Mouse (Mus musculus) kidney, postnatal 0 days (tissue): ENCODE data around the gene Krt71. TPM values are rescaled to one million over a fixed set of nuclear protein-coding genes. Genes with fewer than 3 reads are reported as not detected.
A peak's percentile ranks its signal among the peaks of the same experiment; 100 is the strongest.

ENCODE experiments used
- ATAC-seq: fragments of 200-750 bp; cut with Nextera tagmentation; replicated peaks from 2 replicates; pipeline ENCODE4 v1.8.0; 2017; ENCODE audit warnings: low read depth, moderate number of reproducible peaks, moderate TSS enrichment, moderate library complexity; ENCODE audit not compliant: low FRiP score
- DNase-seq: peaks from one replicate; pipeline ENCODE4 v3.0.0-alpha.2; 2016; ENCODE audit warnings: low spot score
- H3K27ac ChIP-seq: fragments of 300-500 bp; sonication (generic); 2 replicates; pipeline ENCODE4 v1.5.1; 2014; ENCODE audit warnings: mild to moderate bottlenecking
- H3K27me3 ChIP-seq: fragments of 300-500 bp; sonication (generic); 2 replicates; pipeline ENCODE4 v1.6.1; 2014; ENCODE audit warnings: low read length, mixed read lengths; ENCODE audit not compliant: insufficient read depth
- H3K36me3 ChIP-seq: fragments of 300-500 bp; sonication (generic); 2 replicates; pipeline ENCODE4 v1.6.1; 2014; ENCODE audit warnings: low read length, mixed read lengths; ENCODE audit not compliant: insufficient read depth
- H3K4me1 ChIP-seq: fragments of 300-500 bp; sonication (generic); replicated peaks from 2 replicates; pipeline ENCODE4 v1.6.1; 2014; ENCODE audit warnings: antibody characterized with exemption, low read length, mixed read lengths; ENCODE audit not compliant: insufficient read depth
- H3K4me2 ChIP-seq: fragments of 300-500 bp; sonication (generic); 2 replicates; pipeline ENCODE4 v1.6.1; 2014; ENCODE audit warnings: mild to moderate bottlenecking, low read length, moderate library complexity, mixed read lengths
- H3K4me3 ChIP-seq: fragments of 300-500 bp; sonication (generic); replicated peaks from 2 replicates; pipeline ENCODE4 v1.5.1; 2014; ENCODE audit warnings: low read depth, low read length
- H3K9ac ChIP-seq: fragments of 300-500 bp; sonication (generic); 2 replicates; pipeline ENCODE4 v1.6.1; 2014; ENCODE audit warnings: low read depth, low read length
- H3K9me3 ChIP-seq: fragments of 300-500 bp; sonication (generic); replicated peaks from 2 replicates; pipeline ENCODE4 v1.6.1; 2016; ENCODE audit warnings: low read length, inconsistent platforms, mixed read lengths
- CTCF ChIP-seq: IDR thresholded peaks from 2 replicates; pipeline ENCODE4 v1.5.1; 2016; ENCODE audit warnings: antibody characterized with exemption, low read depth, mild to moderate bottlenecking, moderate library complexity
- WGBS: fragments of 180-500 bp; shearing (Covaris S2); extraction: QIAGEN DNeasy Blood & Tissue Kit; methylation state at CpG from one replicate; pipeline ENCODE4 v1.1.7; 2014; 5-methylcytosine and 5-hydroxymethylcytosine counted together
- polyA plus RNA-seq: library from polyadenylated mRNA; unstranded; fragments of >200 nt; fragmentation: Nextera tagmentation; extraction: Ambion mirVana; gene quantifications from 2 replicates; pipeline ENCODE4 v1.2.1, GENCODE M21; 2015

Krt71 gene
- not detected in 2 replicates for polyA plus RNA-seq

DNA sequence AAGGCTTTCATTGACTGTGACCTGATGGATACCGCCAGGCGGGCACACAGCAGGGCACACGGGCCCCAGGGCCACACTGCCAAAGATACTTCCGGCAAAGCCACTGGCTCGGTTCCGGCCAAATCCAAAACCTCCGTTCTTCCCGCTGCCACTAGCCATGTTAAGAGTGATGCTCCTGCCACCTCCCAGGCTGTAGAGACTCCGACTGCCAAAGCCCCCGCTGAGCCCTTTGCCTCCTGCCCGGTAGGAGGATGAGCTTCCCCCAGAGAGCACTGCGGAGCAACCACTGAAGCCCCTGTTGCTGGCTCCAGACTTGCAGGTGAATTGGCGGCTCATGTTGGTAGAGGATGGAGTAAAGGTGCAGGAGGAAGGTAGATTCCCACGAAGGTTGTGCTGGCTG lies at the start of gene Krt71:
Krt71 (minus strand) TSS at position 399 of the 400 bp plus-strand sequence.
- H3K9ac ChIP-seq: no peak within 1 kb of the TSS
- ATAC-seq (no peak), DNase-seq (no peak)
- no peaks in the 10 kb centered on the region for H3K27me3 ChIP-seq
- no peaks in the 10 kb centered on the region for H3K9me3 ChIP-seq
- TF ChIP-seq CTCF: no peak
- no peak within 1 kb of the TSS for H3K4me3 ChIP-seq
- WGBS: 57% methylated on average over 14 of the region's 14 CpGs
- no peaks in the 10 kb centered on the region for H3K4me1 ChIP-seq
- no peak within 1 kb of the TSS for H3K4me2 ChIP-seq
- H3K36me3 ChIP-seq: no peaks in the 10 kb centered on the region
- H3K27ac ChIP-seq: no peak within 1 kb of the TSS

DNA sequence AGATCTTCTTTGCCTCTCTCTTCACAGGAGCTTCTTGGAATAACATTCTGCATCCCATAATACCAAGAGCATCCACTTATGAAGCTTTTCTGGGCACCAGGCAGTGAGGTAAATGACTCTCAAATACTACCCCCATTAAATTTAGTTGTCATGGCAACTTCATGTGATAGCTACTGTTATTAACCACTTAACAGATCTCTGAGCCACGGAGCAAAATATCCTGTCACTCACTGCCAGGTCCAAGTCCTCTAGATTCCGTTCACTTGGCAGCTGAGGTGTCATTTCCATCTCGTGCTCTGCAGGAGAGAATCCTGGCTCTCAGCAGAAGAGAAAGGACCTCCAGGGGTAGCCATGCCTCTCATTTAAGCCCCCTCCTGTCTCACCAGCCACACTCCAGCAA lies 48.0 kb upstream of the Krt71 start:
- no peaks in the 10 kb centered on the region for H3K4me1 ChIP-seq
- no peak overlapping the region for H3K4me3 ChIP-seq
- H3K27me3 ChIP-seq: no peaks in the 10 kb centered on the region
- no peak for ATAC-seq
- DNase-seq: no peak
- H3K9ac ChIP-seq: no peak overlapping the region
- no peak overlapping the region for H3K4me2 ChIP-seq
- H3K27ac ChIP-seq: no peak overlapping the region
- H3K9me3 ChIP-seq: no peaks in the 10 kb centered on the region
- 6% methylated on average over 3 of the region's 3 CpGs for WGBS
- H3K36me3 ChIP-seq: no peaks in the 10 kb centered on the region
- TF ChIP-seq CTCF: no peak

DNA sequence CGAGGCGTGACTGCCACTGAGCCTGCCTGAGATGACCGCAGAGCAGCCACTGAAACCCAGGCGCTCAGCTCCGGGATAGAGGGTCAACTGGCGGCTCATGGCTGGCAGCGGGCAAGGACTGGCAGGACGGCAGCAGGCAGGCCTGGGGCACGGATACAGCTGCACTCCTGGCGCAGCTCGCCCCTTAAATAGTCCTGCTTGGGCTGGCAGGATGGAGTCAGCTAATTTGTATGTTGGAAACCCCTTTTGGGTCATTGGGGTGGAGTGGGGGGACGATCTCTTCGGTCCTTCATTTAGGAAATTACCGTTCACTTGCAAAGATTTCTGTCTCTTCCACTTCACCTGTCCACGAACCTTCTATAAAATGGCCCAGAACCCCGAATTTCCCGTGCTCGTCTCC lies 43.5 kb upstream of the Krt71 start, which contains the start of gene Krt72:
Krt72 (minus strand) TSS at position 101 of the 400 bp plus-strand sequence.
- Histone ChIP-seq H3K9me3 (no peaks in the 10 kb centered on the region), H3K27me3 (no peaks in the 10 kb centered on the region), H3K27ac (no peak within 1 kb of the TSS), H3K4me1 (no peaks in the 10 kb centered on the region), H3K4me2 (no peak within 1 kb of the TSS), H3K4me3 (no peak within 1 kb of the TSS), H3K36me3 (no peaks in the 10 kb centered on the region), H3K9ac (no peak within 1 kb of the TSS)
- TF ChIP-seq CTCF: no peak
- DNase-seq: no peak
- ATAC-seq: no peak
- WGBS: 93% methylated on average over 18 of the region's 18 CpGs

DNA sequence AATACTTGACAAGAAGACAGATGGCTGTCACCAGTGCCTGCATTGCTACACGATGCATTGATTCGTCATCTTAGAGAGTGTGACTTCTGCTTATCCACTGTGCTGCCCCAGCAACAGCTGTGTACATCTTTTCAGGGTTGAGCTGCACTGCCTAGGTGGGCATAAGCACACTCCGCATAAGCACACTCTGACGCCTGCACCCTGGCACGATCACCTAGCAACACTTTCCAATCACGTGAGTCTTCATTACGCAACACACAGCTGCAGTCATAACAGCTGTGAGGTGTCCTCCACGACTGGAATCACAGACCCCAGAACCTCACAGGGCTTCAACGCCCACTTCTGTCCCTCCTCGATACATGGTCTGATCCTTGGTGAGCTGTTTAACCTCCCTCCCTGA lies 30.5 kb upstream of the Krt71 start:
- TF ChIP-seq CTCF: no peak
- no peak for ATAC-seq
- no peak overlapping the region for H3K9ac ChIP-seq
- 72% methylated on average over 10 of the region's 10 CpGs for WGBS
- no peaks in the 10 kb centered on the region for H3K9me3 ChIP-seq
- H3K36me3 ChIP-seq: no peaks in the 10 kb centered on the region
- H3K4me2 ChIP-seq: no peak overlapping the region
- no peak for DNase-seq
- no peak overlapping the region for H3K4me3 ChIP-seq
- H3K27ac ChIP-seq: no peak overlapping the region
- H3K4me1 ChIP-seq: no peaks in the 10 kb centered on the region
- H3K27me3 ChIP-seq: no peaks in the 10 kb centered on the region

DNA sequence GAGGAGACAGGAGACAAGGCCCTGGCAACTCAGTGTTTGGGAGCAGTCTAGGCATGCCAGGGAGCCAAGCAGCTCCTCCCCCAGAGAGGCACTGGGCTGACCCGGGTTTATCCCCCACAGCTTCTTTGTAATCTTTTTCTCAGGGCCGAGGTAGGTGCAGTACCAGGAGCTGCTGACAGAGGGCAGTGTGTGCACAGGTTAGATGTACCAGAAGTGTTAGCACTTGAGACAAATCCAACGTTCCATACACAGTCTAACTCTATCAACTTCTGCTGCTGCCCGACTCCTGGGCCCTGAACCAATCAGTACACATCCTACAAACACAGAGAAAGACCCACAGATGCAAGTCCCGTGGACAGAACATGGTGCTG lies 29.8 kb upstream of the Krt71 start:
- H3K4me1 ChIP-seq: no peaks in the 10 kb centered on the region
- H3K4me2 ChIP-seq: no peak overlapping the region
- DNase-seq (peak; percentile 86), ATAC-seq (peak; percentile 59)
- TF ChIP-seq CTCF: peak; percentile 95
- no peak overlapping the region for H3K4me3 ChIP-seq
- H3K27me3 ChIP-seq: no peaks in the 10 kb centered on the region
- H3K9ac ChIP-seq: no peak overlapping the region
- no peaks in the 10 kb centered on the region for H3K36me3 ChIP-seq
- 3% methylated on average over 5 of the region's 5 CpGs for WGBS
- no peaks in the 10 kb centered on the region for H3K9me3 ChIP-seq
- no peak overlapping the region for H3K27ac ChIP-seq

DNA sequence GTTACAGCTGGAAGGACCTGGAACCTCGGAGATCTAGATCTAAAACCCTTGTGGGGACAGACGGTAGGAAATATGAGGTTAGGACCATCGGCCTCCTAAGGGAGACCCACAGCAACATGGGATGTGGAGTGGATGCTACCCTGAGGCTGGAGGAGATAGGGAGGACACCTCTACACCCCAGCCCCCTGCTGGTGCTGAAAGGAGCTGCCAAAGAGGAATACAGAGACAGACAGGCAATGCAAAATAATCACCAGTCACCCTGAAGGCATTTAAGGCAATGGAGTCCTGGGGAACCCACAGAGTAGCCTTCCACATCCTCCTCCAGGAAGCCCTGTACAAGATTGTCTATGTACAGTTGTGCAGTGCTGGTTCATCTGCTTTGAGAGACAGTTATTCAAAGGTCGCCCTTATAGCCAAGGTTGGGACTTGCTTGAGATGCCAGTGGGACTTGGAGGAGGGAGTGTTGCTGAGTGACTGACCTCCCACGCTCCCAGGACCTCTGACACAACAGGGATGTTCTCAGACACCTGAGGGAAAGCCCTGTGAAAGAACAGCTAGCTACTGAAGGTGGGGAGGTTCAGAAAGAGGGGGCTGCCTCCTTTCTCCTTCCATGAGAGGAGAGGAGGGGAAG lies 29.3 kb upstream of the Krt71 start:
- no peak overlapping the region for H3K27ac ChIP-seq
- WGBS: 72% methylated on average over 5 of the region's 5 CpGs
- H3K4me1 ChIP-seq: no peaks in the 10 kb centered on the region

DNA sequence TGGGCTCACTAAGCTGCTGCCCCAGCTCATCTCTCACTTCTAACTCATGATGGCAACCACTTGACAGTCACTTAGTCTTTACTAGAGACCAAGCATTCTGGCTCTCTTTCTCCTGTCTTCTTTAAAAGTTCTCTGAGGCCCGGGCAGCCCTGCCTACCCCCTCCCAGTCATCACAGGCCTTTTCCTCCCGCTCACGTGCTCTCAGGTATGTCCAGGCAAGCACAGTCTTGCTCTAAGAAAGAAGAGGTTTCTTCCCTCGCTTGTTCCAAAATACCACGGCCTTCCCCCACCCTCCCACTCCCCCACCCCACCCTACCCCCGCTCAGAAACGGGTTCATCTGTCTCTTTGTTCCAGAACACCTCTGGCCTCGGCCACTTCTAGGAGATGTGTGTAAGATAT lies 27.3 kb upstream of the Krt71 start:
- no peak for TF ChIP-seq CTCF
- Histone ChIP-seq H3K4me1 (no peaks in the 10 kb centered on the region), H3K4me3 (no peak overlapping the region), H3K4me2 (no peak overlapping the region), H3K27me3 (no peaks in the 10 kb centered on the region), H3K9ac (no peak overlapping the region), H3K27ac (no peak overlapping the region), H3K9me3 (no peaks in the 10 kb centered on the region), H3K36me3 (no peaks in the 10 kb centered on the region)
- no peak for DNase-seq
- 24% methylated on average over 8 of the region's 8 CpGs for WGBS
- no peak for ATAC-seq

More for the DNA sequence above, 29.3 kb upstream of the Krt71 start:
- Histone ChIP-seq H3K4me3 (no peak overlapping the region), H3K4me2 (no peak overlapping the region), H3K9ac (no peak overlapping the region), H3K36me3 (no peaks in the 10 kb centered on the region), H3K9me3 (no peaks in the 10 kb centered on the region), H3K27me3 (no peaks in the 10 kb centered on the region)
- peak; percentile 65; the same call in 1 of the 2 replicates for TF ChIP-seq CTCF
- no peak for ATAC-seq
- peak; percentile 61 for DNase-seq
